Mouse (Mus musculus): Measurements from ENCODE around the gene Fancc.
"Not testable (repeated sequence)": the region's sequence is repeated elsewhere in the genome, so short reads cannot be mapped to it uniquely, and the experiment has no call there.

The Fancc gene

DNA sequence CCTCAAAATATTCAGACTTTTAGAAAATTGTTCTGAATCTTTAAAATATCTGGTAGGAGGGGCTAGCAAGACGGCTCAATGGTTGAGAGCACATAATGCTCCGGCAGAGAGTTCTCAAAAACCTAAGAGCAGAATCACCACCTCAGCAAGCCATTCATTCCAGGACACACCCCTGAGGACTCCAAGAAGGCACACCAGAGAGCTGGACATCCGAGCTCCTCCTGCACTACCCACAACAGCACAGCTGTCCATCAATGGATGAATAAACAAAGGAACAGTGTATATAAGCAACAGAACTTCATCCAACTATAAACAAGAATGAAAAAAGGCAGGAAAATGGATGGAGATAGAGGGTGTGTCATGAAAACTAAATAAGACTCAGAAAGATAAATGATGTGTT lies 80.3 kb downstream of the Fancc start:
- no peak for DNase-seq

DNA sequence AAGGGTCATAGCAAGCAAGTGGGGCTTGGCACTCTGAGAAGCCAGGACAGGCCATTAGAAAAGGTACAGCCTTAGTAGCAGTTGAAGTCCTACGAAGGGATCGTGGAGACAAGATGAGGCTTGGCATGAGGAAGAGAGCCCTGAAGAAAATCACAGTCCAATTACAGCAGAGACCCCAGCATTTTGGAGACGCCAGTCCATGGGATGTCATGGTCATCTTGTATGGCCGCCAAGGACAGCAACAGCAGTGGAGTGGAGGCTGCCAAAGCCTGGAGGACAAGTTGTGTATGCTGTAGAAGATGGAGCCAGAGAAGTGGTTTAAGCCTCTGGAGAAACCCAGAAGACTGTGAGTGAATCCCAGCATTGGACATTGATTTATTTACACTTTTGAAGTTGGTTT lies 84.4 kb downstream of the Fancc start:
- no peak for DNase-seq

GRCm38 (mm10) chr13:63411310-63412022 lies 85.6 kb downstream of the Fancc start:
- DNase-seq = no peak

DNA sequence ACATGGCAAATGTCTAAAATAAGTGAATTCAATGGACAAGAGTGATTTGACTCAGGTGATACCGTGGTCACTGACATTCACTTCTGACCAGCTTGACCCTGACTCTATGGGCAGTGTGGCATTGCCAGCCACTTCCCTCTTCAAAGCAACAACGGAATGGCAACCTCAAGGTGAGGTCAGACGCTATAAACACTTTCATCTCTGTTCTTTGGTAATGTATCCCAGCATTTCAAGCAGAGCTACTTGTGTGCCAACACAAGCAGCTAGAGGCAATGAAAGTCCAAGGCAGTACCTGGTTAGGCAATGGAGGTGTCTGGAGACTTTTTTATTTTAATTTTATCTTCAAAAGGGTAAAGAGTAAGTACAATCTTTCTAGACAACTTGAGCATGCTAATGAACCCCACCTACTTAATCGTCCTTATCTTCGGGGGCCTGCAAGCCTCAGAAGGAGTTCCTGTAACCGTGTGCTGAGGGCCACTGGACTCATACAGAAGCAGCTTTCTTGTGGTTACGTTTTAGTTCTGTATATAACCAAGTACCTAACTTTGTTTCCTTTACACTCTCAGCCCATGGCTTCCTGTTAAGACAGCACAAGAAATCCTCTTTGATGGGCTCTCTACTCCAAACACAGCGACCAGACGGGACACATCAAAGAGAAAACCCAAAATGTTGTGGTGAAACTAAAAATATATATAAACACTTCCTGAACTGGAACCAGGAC lies 86.3 kb downstream of the Fancc start:
- peak; percentile 45 for DNase-seq

GRCm38 (mm10) chr13:63405151-63405550 lies 91.9 kb downstream of the Fancc start:
- no peak for DNase-seq

DNA sequence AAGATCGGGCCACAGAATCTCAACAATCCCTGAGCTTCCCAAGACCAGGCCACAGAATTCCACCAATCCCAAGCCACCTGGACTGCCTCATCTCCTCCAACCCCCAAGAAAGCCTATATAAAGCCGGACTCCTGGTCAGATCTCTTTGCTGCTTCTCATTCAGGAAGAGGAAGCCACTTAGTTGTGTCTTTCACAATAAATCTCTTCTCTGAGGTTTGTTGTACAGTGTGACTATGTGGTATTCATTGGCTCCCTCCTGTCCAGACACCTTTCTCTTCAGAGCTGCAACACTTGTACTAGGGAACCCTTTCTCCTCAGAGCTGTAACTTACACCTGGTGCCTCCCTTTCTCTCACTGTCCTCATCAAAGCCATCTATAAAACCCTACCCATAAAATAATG lies 92.4 kb downstream of the Fancc start:
- DNase-seq = no peak

- DNase-seq = no peak
Measured at GRCm38 (mm10) chr13:63402823-63403222, 94.3 kb downstream of the Fancc start.

GRCm38 (mm10) chr13:63400069-63400468 lies 97.0 kb downstream of the Fancc start:
- no peak for DNase-seq

- DNase-seq = peak; percentile 87
Measured at GRCm38 (mm10) chr13:63397420-63397819, 99.7 kb downstream of the Fancc start.

- DNase-seq = no peak
Measured at GRCm38 (mm10) chr13:63394304-63395063, 102.6 kb downstream of the Fancc start.

- DNase-seq = no peak
Measured at GRCm38 (mm10) chr13:63385234-63385633, 111.8 kb downstream of the Fancc start.

DNA sequence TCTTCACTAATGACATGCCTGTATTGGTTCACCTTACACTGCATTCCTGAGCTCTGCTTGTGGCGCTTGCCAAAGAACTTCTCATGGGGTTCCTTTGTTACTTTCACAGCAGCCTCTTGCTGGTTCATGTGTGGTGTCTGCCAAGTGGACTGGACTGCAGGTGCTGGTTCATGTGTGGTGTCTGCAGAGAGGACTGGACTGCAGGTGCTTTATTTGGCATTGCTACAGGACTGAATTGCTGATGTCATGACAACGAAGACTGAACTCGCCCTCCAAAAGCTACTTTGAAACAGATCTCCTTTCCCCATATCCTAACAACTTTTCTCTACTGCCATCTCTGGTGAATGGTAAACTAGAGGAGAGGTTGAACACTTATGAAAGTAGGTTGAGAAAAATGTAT lies 112.3 kb downstream of the Fancc start:
- DNase-seq = no peak

- DNase-seq = no peak
Measured at GRCm38 (mm10) chr13:63382206-63382605, 114.9 kb downstream of the Fancc start.

DNA sequence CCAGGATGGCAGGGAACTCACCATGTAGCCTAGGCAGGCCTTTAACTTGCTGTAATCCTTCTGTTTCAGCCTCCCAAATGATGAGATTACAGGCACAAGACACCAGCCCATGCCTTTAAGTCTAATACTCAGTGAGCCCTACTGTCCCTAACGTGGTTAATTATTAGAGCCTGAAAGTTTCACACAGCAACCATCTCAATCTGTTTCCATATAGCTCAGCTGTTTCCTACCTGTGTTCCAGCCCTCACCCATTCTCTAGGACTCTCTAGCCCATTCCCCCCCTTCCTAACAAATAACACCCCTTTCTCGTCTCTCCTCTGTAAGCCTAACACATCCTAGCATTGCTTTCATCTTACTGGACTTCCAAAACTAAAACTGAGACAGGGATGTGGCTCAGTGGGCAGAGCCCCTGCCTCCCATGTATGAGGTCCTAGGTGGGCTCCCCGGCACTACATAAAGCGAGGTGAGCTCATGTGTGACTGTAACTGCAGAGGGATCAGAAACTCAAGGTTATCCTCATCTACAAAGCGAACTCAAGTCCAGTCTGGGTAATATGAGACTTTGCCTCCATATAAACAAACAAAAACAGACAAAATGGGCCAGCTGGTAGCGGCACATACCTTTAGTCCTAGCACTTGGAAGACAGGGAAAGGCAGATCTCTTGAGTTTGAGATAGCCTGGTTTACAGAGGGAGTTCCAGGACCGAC lies 123.5 kb downstream of the Fancc start:
- no peak for DNase-seq

GRCm38 (mm10) chr13:63361755-63362154 lies 135.3 kb downstream of the Fancc start:
- no peak for DNase-seq

GRCm38 (mm10) chr13:63360111-63360885 lies 136.8 kb downstream of the Fancc start:
- DNase-seq = no peak

DNA sequence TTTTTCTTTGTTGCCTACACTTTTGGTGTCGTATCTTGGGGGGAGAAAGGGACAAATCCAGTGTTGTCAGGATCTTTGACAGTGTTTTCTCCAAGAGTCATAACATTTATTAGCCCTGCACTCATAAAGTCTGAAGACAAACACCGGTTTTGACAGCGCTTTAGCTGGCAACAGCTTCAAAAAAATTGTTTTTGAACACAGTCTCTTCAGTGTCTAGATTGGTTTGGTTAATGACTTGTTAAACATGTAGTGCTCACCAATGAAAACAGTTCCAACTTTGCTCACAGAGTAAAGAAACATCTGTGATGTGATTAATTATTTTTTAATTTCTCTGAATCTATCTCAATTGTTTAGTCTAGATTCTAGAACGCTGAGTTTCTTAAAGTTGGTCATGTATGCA lies 137.7 kb downstream of the Fancc start:
- no peak for DNase-seq

DNA sequence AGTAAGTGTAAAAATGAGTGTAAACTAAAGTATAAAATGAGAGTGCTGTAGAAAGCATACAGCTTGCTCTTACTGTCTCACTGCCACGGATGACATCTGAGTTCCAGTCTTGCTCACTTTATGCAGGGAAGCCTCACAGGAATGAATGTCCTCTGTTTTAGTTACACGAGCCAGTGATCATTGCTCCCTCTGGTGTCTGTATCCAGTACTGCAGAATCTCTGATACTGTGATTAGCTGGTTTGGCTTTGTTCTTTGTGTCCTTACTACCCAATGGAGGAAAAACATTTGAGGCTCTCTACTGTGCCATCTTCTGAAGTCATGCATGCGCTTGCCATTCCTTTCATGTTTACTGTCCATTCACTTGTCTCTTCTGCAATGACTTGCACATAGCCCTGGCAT lies 140.5 kb downstream of the Fancc start:
- peak; percentile 48 for DNase-seq

DNA sequence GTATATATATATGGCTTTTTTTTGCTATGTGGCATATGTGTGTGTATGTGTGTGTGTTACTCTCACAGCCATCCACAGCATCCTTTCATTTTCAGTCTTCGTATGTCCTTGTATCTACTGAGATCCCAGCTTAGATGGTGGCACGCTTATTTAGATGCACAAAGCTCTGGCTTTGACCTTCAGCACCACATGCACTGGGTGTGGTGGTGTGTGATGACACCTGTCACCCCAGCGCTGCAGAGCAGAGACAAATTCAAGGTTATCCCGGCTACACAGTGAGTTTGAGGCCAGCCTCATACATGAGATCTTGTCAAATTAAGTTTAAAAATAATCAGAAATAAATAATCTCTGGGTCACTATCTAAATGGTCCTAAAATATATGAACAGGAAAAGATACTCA lies 141.0 kb downstream of the Fancc start:
- DNase-seq = no peak

DNA sequence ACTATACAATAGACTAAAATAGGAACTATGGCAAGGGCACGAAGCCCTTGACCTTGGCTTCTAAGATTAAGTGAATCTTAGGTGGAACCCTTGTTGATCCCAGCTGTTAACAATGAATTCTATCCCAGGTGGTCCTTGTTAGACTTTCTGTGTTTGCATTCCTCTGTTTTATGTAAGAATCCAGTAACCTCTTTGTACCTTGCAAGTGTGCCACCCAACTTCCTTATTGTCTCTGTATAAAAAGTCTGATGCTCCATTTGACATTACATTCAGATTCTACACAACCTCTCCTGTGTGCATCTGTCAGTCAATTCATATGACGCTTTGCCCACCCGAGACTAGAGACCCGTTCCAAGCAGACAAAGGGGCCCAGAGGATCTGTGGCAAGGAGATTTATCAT lies 143.8 kb downstream of the Fancc start:
- not testable (repeated sequence) for DNase-seq

- no peak for DNase-seq
Measured at GRCm38 (mm10) chr13:63350076-63350475, 147.0 kb downstream of the Fancc start.

GRCm38 (mm10) chr13:63347639-63348038 lies 149.4 kb downstream of the Fancc start:
- no peak for DNase-seq
